Mouse (Mus musculus) forebrain, postnatal 0 days (tissue): ENCODE measurements around the gene Camk2n1. TPM values are rescaled to one million over a fixed set of nuclear protein-coding genes. Genes with fewer than 3 reads are reported as not detected.

ENCODE experiments used
- ATAC-seq: fragments of 200-750 bp; cut with Nextera tagmentation; 2 replicates; pipeline ENCODE4 v1.8.0; 2017; ENCODE audit warnings: mild to moderate bottlenecking, moderate library complexity
- DNase-seq: peaks from one replicate; pipeline ENCODE4 v3.0.0-alpha.2; 2015
- H3K27ac ChIP-seq: fragments of 300-500 bp; sonication (generic); 2 replicates; pipeline ENCODE4 v1.5.1; 2014; ENCODE audit warnings: low read depth, mild to moderate bottlenecking, antibody characterized with exemption, low read length, moderate library complexity, mixed read lengths
- H3K27me3 ChIP-seq: fragments of 300-500 bp; sonication (generic); 2 replicates; pipeline ENCODE4 v1.6.1; 2014; ENCODE audit warnings: mild to moderate bottlenecking, low read length, mixed read lengths; ENCODE audit not compliant: insufficient read depth
- H3K36me3 ChIP-seq: fragments of 300-500 bp; sonication (generic); 2 replicates; pipeline ENCODE4 v1.6.1; 2014; ENCODE audit warnings: mild to moderate bottlenecking, moderate library complexity; ENCODE audit not compliant: insufficient read depth
- H3K4me1 ChIP-seq: fragments of 300-500 bp; sonication (generic); 2 replicates; pipeline ENCODE4 v1.6.1; 2014; ENCODE audit warnings: antibody characterized with exemption; ENCODE audit not compliant: insufficient read depth
- H3K4me2 ChIP-seq: fragments of 300-500 bp; sonication (generic); 2 replicates; pipeline ENCODE4 v1.6.1; 2014; ENCODE audit warnings: low read depth, mild to moderate bottlenecking, moderate library complexity
- H3K4me3 ChIP-seq: fragments of 300-500 bp; sonication (generic); 2 replicates; pipeline ENCODE4 v1.5.1; 2014; ENCODE audit warnings: low read depth, low read length, mixed read lengths
- H3K9ac ChIP-seq: fragments of 300-500 bp; sonication (generic); 2 replicates; pipeline ENCODE4 v1.6.1; 2014; ENCODE audit warnings: mild to moderate bottlenecking
- H3K9me3 ChIP-seq: fragments of 300-500 bp; sonication (generic); 2 replicates; pipeline ENCODE4 v1.6.1; 2016; ENCODE audit warnings: low read length
- CTCF ChIP-seq: sonication (generic); IDR thresholded peaks from 2 replicates; pipeline ENCODE4 v1.5.1; 2016; ENCODE audit warnings: antibody characterized with exemption, control low read depth, low read depth
- WGBS: fragments of 180-500 bp; shearing (Covaris S2); extraction: QIAGEN DNeasy Blood & Tissue Kit; methylation state at CpG from one replicate; pipeline ENCODE4 v1.1.7; 2014; 5-methylcytosine and 5-hydroxymethylcytosine counted together
- polyA plus RNA-seq: library from polyadenylated mRNA; unstranded; fragments of >200 nt; fragmentation: Nextera tagmentation; extraction: Ambion mirVana; gene quantifications from 2 replicates; pipeline ENCODE4 v1.2.1, GENCODE M21; 2015
- total RNA-seq: library from RNA; depleted of rRNA; stranded (reverse); fragments of >200 nt; gene quantifications from 2 replicates; pipeline ENCODE4 v1.2.3, GENCODE M21; 2014

Camk2n1 gene
- total and polyA plus RNA-seq, 2 experiments from 2014 or later = 21.4 to 45.9 TPM

GRCm38 (mm10) chr4:138460910-138461309 lies 6.8 kb downstream of the Camk2n1 start:
- Histone ChIP-seq H3K9me3 (no peaks in the 10 kb centered on the region), H3K36me3 (no peaks in the 10 kb centered on the region; the same call in 1 of the 2 replicates), H3K27ac (no peak overlapping the region), H3K9ac (no peak overlapping the region), H3K4me1 (peaks cover 23% of the 10 kb centered on the region), H3K27me3 (no peaks in the 10 kb centered on the region), H3K4me2 (no peak overlapping the region), H3K4me3 (no peak overlapping the region)
- ATAC-seq (no peak), DNase-seq (no peak)
- TF ChIP-seq CTCF = no peak
- 38% methylated on average over 9 of the region's 9 CpGs for WGBS

GRCm38 (mm10) chr4:138461471-138461870 lies 7.4 kb downstream of the Camk2n1 start:
- no peak for DNase-seq
- Histone ChIP-seq H3K4me2 (no peak overlapping the region), H3K9ac (no peak overlapping the region), H3K4me3 (no peak overlapping the region), H3K27me3 (no peaks in the 10 kb centered on the region), H3K4me1 (peaks cover 23% of the 10 kb centered on the region), H3K9me3 (no peaks in the 10 kb centered on the region), H3K36me3 (no peaks in the 10 kb centered on the region; the same call in 1 of the 2 replicates), H3K27ac (no peak overlapping the region)
- no peak for TF ChIP-seq CTCF
- 97% methylated on average over 5 of the region's 5 CpGs for WGBS
- ATAC-seq = no peak

GRCm38 (mm10) chr4:138462971-138463831 lies 9.1 kb downstream of the Camk2n1 start:
- WGBS = 2% methylated on average over 11 of the region's 11 CpGs
- Histone ChIP-seq H3K4me3 (no peak overlapping the region), H3K4me2 (peak overlapping the region; percentile 31), H3K27me3 (no peaks in the 10 kb centered on the region), H3K36me3 (no peaks in the 10 kb centered on the region; the same call in 1 of the 2 replicates), H3K9me3 (no peaks in the 10 kb centered on the region), H3K27ac (peak overlapping the region; percentile 82), H3K4me1 (peaks cover 23% of the 10 kb centered on the region), H3K9ac (0 out of 2 replicates have a peak overlapping the region, but pooled peaks have one; percentile 10)
- DNase-seq (peak; percentile 73), ATAC-seq (peak; percentile 68)
- TF ChIP-seq CTCF = peak; percentile 58

- peaks cover 23% of the 10 kb centered on the region for H3K4me1 ChIP-seq
- WGBS = 7% methylated on average over 11 of the region's 11 CpGs
- H3K27me3 ChIP-seq = no peaks in the 10 kb centered on the region
- no peak overlapping the region for H3K9ac ChIP-seq
- H3K4me2 ChIP-seq = peak overlapping the region; percentile 31
- H3K36me3 ChIP-seq = no peaks in the 10 kb centered on the region; the same call in 1 of the 2 replicates
- H3K4me3 ChIP-seq = no peak overlapping the region
- no peaks in the 10 kb centered on the region for H3K9me3 ChIP-seq
- peak overlapping the region; percentile 82 for H3K27ac ChIP-seq
- TF ChIP-seq CTCF = no peak
- ATAC-seq (peak; percentile 37; the same call in 1 of the 2 replicates), DNase-seq (peak; percentile 72)
Observed at GRCm38 (mm10) chr4:138463832-138464487, 9.8 kb downstream of the Camk2n1 start.

- TF ChIP-seq CTCF = no peak
- Histone ChIP-seq H3K27me3 (no peaks in the 10 kb centered on the region), H3K9me3 (no peaks in the 10 kb centered on the region), H3K4me2 (peak overlapping the region; percentile 21; the same call in 1 of the 2 replicates), H3K9ac (no peak overlapping the region), H3K4me3 (no peak overlapping the region), H3K4me1 (peaks cover 26% of the 10 kb centered on the region), H3K27ac (peak overlapping the region; percentile 42; the same call in 1 of the 2 replicates), H3K36me3 (no peaks in the 10 kb centered on the region; the same call in 1 of the 2 replicates)
- ATAC-seq (peak; percentile 64), DNase-seq (peak; percentile 58)
- WGBS = 5% methylated on average over 18 of the region's 22 CpGs
Observed at GRCm38 (mm10) chr4:138464667-138465353, 10.7 kb downstream of the Camk2n1 start.

GRCm38 (mm10) chr4:138465446-138465845 lies 11.3 kb downstream of the Camk2n1 start:
- Histone ChIP-seq H3K4me1 (peaks cover 26% of the 10 kb centered on the region), H3K27me3 (no peaks in the 10 kb centered on the region), H3K4me3 (no peak overlapping the region), H3K27ac (no peak overlapping the region), H3K4me2 (no peak overlapping the region), H3K9me3 (no peaks in the 10 kb centered on the region), H3K36me3 (no peaks in the 10 kb centered on the region), H3K9ac (no peak overlapping the region)
- no peak for DNase-seq
- no peak for TF ChIP-seq CTCF
- ATAC-seq = no peak
- WGBS = 51% methylated on average over 8 of the region's 8 CpGs
